Mouse (Mus musculus): ENCODE measurements at regions not wholly inside any gene's neighbourhood (a gene's known extent, or its start where the extent isn't known, plus 50 kb on each side); places are given as distances from the start of the nearest gene placed in this dataset.

GRCm38 (mm10) chr2:92856047-92856446 lies 58.9 kb upstream of the Syt13 start:
- no peak overlapping the region for H3K4me3 ChIP-seq (ENCODE audit: low read depth, low read length)
- no peaks in the 10 kb centered on the region for H3K36me3 ChIP-seq (ENCODE audit: control insufficient read depth, insufficient read depth, low read length)
- H3K4me1 ChIP-seq (ENCODE audit: control insufficient read depth, insufficient read depth, low read length): no peaks in the 10 kb centered on the region
- H3K27ac ChIP-seq (ENCODE audit: low read depth, low read length): no peak overlapping the region
- no peaks in the 10 kb centered on the region for H3K27me3 ChIP-seq (replicated peaks; ENCODE audit: control insufficient read depth, insufficient read depth, low read length)
- H3K9me3 ChIP-seq (replicated peaks; ENCODE audit: control insufficient read depth, low read length): no peaks in the 10 kb centered on the region
- 69% methylated on average over 12 of the region's 12 CpGs for WGBS
- no peak for ATAC-seq
- no peak overlapping the region for H3K9ac ChIP-seq (ENCODE audit: low read length)
- no peak overlapping the region for H3K4me2 ChIP-seq (ENCODE audit: low read length)
- DNase-seq (ENCODE audit: low spot score): no peak

DNA sequence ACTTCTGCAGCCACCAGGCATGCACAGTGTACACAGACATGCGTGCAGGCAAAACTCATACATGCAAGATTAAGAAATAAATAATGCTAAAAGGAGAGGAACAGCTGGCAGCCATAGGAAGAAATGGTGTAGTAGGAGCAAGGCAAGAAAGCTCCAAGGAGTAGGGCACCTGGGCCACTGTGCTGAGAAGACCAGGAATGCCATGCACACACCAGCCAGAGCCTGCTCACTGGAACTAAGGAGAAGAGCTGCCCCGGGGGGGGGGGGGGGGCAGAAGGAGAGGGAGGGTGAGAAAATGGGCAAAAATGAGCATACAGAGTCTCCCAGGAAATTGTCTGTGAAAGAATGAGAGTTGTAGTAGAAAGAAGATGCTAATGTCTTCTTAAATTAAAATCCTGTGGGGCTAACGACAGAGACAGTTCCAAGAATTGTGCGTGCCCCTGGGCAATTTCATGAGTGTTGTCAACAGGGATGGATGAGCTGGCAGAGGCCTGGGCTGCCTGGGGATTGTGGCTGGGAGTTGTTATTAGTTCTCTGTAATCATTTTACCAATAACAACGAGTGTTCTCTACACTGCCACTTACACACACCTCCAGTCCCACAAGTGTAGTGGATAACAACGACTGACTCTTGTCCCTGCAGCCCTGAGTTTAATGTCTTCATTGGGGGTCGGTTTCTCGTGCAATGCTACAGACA lies 54.2 kb upstream of the Syt13 start:
- no peak overlapping the region for H3K4me2 ChIP-seq (ENCODE audit: low read length)
- no peak for DNase-seq (ENCODE audit: low spot score)
- H3K4me1 ChIP-seq (ENCODE audit: control insufficient read depth, insufficient read depth, low read length): no peaks in the 10 kb centered on the region
- WGBS: 83% methylated on average over 8 of the region's 8 CpGs
- H3K36me3 ChIP-seq (ENCODE audit: control insufficient read depth, insufficient read depth, low read length): no peaks in the 10 kb centered on the region
- no peaks in the 10 kb centered on the region for H3K9me3 ChIP-seq (replicated peaks; ENCODE audit: control insufficient read depth, low read length)
- no peaks in the 10 kb centered on the region for H3K27me3 ChIP-seq (replicated peaks; ENCODE audit: control insufficient read depth, insufficient read depth, low read length)
- H3K9ac ChIP-seq (ENCODE audit: low read length): no peak overlapping the region
- no peak for ATAC-seq
- no peak overlapping the region for H3K4me3 ChIP-seq (ENCODE audit: low read depth, low read length)
- H3K27ac ChIP-seq (ENCODE audit: low read depth, low read length): no peak overlapping the region
